Mouse (Mus musculus) heart, embryonic 11.5 days (tissue): ENCODE results near the gene Gch1. TPM values are rescaled to one million over a fixed set of nuclear protein-coding genes. Genes with fewer than 3 reads are reported as not detected.
A peak's percentile ranks its signal among the peaks of the same experiment; 100 is the strongest.

Experiments
- ATAC-seq: fragments of 200-750 bp; cut with Nextera tagmentation; replicated peaks from 2 replicates; pipeline ENCODE4 v1.8.0; 2017; ENCODE audit warnings: moderate library complexity; ENCODE audit not compliant: insufficient number of reproducible peaks, low FRiP score, low TSS enrichment
- H3K27ac ChIP-seq: fragments of 300-500 bp; sonication (generic); 2 replicates; pipeline ENCODE4 v1.5.1; 2014; ENCODE audit warnings: mild to moderate bottlenecking, low read depth, low read length
- H3K27me3 ChIP-seq: fragments of 300-500 bp; sonication (generic); 2 replicates; pipeline ENCODE4 v1.6.1; 2014; ENCODE audit warnings: mild to moderate bottlenecking, low read length, mixed read lengths; ENCODE audit not compliant: control insufficient read depth, insufficient read depth
- H3K36me3 ChIP-seq: fragments of 300-500 bp; sonication (generic); 2 replicates; pipeline ENCODE4 v1.6.1; 2014; ENCODE audit warnings: mild to moderate bottlenecking, low read length, moderate library complexity, mixed read lengths; ENCODE audit not compliant: control insufficient read depth, insufficient read depth
- H3K4me1 ChIP-seq: fragments of 300-500 bp; sonication (generic); 2 replicates; pipeline ENCODE4 v1.6.1; 2014; ENCODE audit warnings: low read length; ENCODE audit not compliant: control insufficient read depth, insufficient read depth
- H3K4me2 ChIP-seq: fragments of 300-500 bp; sonication (generic); 2 replicates; pipeline ENCODE4 v1.6.1; 2014; ENCODE audit warnings: mild to moderate bottlenecking, moderate library complexity
- H3K4me3 ChIP-seq: fragments of 300-500 bp; sonication (generic); 2 replicates; pipeline ENCODE4 v1.5.1; 2014; ENCODE audit warnings: low read depth, low read length
- H3K9ac ChIP-seq: fragments of 300-500 bp; sonication (generic); 2 replicates; pipeline ENCODE4 v1.6.1; 2014; ENCODE audit warnings: mild to moderate bottlenecking, low read depth, low read length, moderate library complexity
- H3K9me3 ChIP-seq: fragments of 300-500 bp; sonication (generic); replicated peaks from 2 replicates; pipeline ENCODE4 v1.6.1; 2016; ENCODE audit warnings: low read length; ENCODE audit not compliant: control insufficient read depth
- WGBS: fragments of 180-500 bp; shearing (Covaris S2); extraction: QIAGEN DNeasy Blood & Tissue Kit; methylation state at CpG from one replicate; pipeline ENCODE4 v1.1.7; 2014; ENCODE audit not compliant: insufficient replicate concordance; 5-methylcytosine and 5-hydroxymethylcytosine counted together
- polyA plus RNA-seq: library from polyadenylated mRNA; unstranded; fragments of >200 nt; fragmentation: Nextera tagmentation; extraction: Ambion mirVana; gene quantifications from 2 replicates; pipeline ENCODE4 v1.2.1, GENCODE M21; 2014

Gch1 gene
- 6.7 and 7.5 TPM in 2 replicates for polyA plus RNA-seq

DNA sequence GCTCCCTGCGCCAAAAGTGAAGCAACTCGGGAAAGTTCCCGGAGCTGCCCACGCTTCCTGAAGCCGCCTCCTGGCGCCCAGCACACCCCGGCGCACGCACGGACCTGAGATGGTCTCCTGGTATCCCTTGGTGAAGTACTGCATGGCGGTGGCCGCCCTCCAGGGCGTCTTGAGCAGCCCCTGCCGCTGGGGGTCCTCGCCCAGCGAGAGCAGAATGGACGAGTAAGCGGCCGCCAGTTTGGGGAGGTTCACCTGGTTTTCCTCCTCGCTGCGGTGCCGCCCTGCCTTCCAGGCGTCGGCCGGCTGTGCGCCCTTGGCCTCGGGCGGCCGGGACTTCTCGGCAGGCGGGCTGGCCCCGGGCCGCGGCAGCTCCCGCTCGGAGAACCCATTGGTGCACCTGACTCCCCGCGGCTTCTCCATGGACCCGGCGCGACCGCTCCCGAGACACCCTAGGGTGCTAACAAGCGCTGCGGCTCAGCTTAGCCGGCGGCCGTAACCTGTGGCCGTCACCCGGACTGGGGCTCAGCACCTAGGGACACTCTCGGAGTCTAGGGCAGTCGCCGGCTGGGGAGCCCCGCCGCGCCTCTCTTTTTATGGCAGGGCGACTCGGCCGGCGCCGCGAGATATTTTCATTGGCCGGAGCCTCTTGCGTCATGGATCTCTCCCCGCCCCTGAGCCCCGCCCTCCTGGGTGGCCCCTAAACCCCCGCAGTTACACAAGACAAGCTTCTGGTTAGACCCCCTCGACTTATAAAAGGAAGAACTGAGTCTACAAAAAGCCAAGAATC lies at the start of gene Gch1:
Gene Gch1, minus strand, starts transcription at position 566 of the 787 bp plus-strand sequence.
- peak within 1 kb of the TSS; percentile 99 for H3K4me2 ChIP-seq
- H3K27me3 ChIP-seq = peaks cover 10% of the 10 kb centered on the region
- peak within 1 kb of the TSS; percentile 79 for H3K9ac ChIP-seq
- under 1% methylated on average over 64 of the region's 68 CpGs for WGBS
- peak within 1 kb of the TSS; percentile 78 for H3K4me3 ChIP-seq
- 0 out of 2 replicates have a peak, but pooled peaks cover 1% of the 10 kb centered on the region for H3K9me3 ChIP-seq
- peaks cover 7% of the 10 kb centered on the region; the same call in 1 of the 2 replicates for H3K4me1 ChIP-seq
- H3K36me3 ChIP-seq = no peaks in the 10 kb centered on the region
- ATAC-seq = peak; percentile 93
- peak within 1 kb of the TSS; percentile 50; the same call in 1 of the 2 replicates for H3K27ac ChIP-seq

- 80% methylated on average over 4 of the region's 4 CpGs for WGBS
- H3K36me3 ChIP-seq = peaks cover 3% of the 10 kb centered on the region; the same call in 1 of the 2 replicates
- H3K4me2 ChIP-seq = no peak overlapping the region
- peaks cover 14% of the 10 kb centered on the region for H3K4me1 ChIP-seq
- no peak for ATAC-seq
- H3K9me3 ChIP-seq = peaks cover 8% of the 10 kb centered on the region; the same call in 1 of the 2 replicates
- no peaks in the 10 kb centered on the region; the same call in 1 of the 2 replicates for H3K27me3 ChIP-seq
- no peak overlapping the region for H3K9ac ChIP-seq
- H3K4me3 ChIP-seq = no peak overlapping the region
- H3K27ac ChIP-seq = no peak overlapping the region
Measured at GRCm38 (mm10) chr14:47237286-47237685, 48.1 kb upstream of the Gch1 start.

DNA sequence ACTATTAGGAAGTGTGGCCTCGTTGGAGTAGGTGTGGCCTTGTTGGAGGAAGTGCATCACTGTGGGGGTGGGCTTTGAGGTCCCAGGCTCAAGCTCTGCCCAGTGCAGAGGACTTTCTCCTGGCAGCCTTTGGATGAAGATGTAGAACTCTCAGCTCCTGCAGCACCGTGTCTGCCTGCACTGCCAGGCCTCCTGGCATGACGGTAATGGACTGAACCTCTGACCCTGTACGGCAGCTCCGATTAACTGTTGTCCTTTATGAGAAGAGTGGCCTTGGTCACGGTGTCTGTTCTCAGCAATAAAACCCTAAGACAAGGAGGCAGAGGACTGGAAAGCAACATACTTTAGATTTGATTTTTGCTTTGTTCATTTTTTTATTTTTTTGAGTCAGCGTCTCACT lies 47.3 kb upstream of the Gch1 start:
- H3K36me3 ChIP-seq = peaks cover 3% of the 10 kb centered on the region; the same call in 1 of the 2 replicates
- H3K27me3 ChIP-seq = no peaks in the 10 kb centered on the region; the same call in 1 of the 2 replicates
- WGBS = 92% methylated on average over 7 of the region's 7 CpGs
- no peak overlapping the region for H3K9ac ChIP-seq
- no peak overlapping the region for H3K4me3 ChIP-seq
- peaks cover 13% of the 10 kb centered on the region for H3K4me1 ChIP-seq
- no peak overlapping the region for H3K27ac ChIP-seq
- no peak for ATAC-seq
- peaks cover 8% of the 10 kb centered on the region; the same call in 1 of the 2 replicates for H3K9me3 ChIP-seq
- H3K4me2 ChIP-seq = no peak overlapping the region

DNA sequence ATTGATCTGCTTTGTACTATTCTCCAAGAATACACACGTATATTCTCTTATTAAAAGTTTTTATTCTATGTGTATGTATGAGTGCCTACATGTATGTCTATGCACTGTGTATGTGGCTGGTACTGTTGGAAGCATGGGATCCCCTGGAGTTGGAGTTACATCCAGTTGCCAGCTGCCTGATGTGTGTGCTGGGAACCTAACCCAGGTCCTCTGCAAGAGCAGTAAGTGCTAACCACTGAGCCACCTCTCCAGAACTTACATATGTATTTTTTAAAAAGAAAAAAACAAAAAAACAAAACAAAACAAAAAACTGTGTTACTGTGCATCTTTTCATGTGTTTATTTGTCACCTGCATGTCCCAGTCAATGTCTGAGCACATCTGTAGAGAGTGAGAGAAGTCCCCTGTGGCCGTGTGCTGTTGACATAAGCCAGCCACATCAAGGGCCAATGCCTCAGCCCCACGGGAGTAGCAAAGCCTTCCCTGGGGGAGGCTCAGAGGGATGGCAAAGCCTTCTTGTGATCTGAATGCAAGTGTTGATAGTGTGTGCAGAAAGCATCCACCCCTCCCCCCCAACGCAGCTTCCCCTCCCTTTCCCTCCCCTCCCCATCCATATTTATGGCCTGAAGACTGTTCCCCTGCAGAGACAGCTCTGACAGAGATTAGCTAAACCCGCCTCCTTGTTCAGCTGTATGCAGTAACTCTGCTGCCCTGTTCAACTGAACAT lies 45.5 kb upstream of the Gch1 start:
- Histone ChIP-seq H3K27ac (no peak overlapping the region), H3K36me3 (no peaks in the 10 kb centered on the region), H3K9ac (no peak overlapping the region), H3K27me3 (no peaks in the 10 kb centered on the region; the same call in 1 of the 2 replicates), H3K4me1 (peaks cover 3% of the 10 kb centered on the region; the same call in 1 of the 2 replicates), H3K9me3 (peaks cover 8% of the 10 kb centered on the region; the same call in 1 of the 2 replicates), H3K4me3 (no peak overlapping the region), H3K4me2 (no peak overlapping the region)
- no peak for ATAC-seq
- WGBS = 64% methylated on average over 5 of the region's 5 CpGs

GRCm38 (mm10) chr14:47234032-47234431 lies 44.8 kb upstream of the Gch1 start:
- WGBS = 77% methylated on average over 3 of the region's 3 CpGs
- no peaks in the 10 kb centered on the region for H3K36me3 ChIP-seq
- H3K27me3 ChIP-seq = no peaks in the 10 kb centered on the region; the same call in 1 of the 2 replicates
- H3K4me1 ChIP-seq = peaks cover 3% of the 10 kb centered on the region; the same call in 1 of the 2 replicates
- peaks cover 8% of the 10 kb centered on the region; the same call in 1 of the 2 replicates for H3K9me3 ChIP-seq
- no peak for ATAC-seq
- H3K4me3 ChIP-seq = no peak overlapping the region
- H3K27ac ChIP-seq = no peak overlapping the region
- H3K9ac ChIP-seq = no peak overlapping the region
- H3K4me2 ChIP-seq = no peak overlapping the region

GRCm38 (mm10) chr14:47233602-47234001 lies 44.4 kb upstream of the Gch1 start:
- H3K9ac ChIP-seq = no peak overlapping the region
- H3K27me3 ChIP-seq = no peaks in the 10 kb centered on the region; the same call in 1 of the 2 replicates
- no peak overlapping the region for H3K4me3 ChIP-seq
- 23% methylated on average over 2 of the region's 2 CpGs for WGBS
- H3K9me3 ChIP-seq = peaks cover 8% of the 10 kb centered on the region; the same call in 1 of the 2 replicates
- no peak overlapping the region for H3K27ac ChIP-seq
- H3K4me2 ChIP-seq = no peak overlapping the region
- H3K36me3 ChIP-seq = no peaks in the 10 kb centered on the region
- H3K4me1 ChIP-seq = peaks cover 3% of the 10 kb centered on the region; the same call in 1 of the 2 replicates
- peak; percentile 68 for ATAC-seq

DNA sequence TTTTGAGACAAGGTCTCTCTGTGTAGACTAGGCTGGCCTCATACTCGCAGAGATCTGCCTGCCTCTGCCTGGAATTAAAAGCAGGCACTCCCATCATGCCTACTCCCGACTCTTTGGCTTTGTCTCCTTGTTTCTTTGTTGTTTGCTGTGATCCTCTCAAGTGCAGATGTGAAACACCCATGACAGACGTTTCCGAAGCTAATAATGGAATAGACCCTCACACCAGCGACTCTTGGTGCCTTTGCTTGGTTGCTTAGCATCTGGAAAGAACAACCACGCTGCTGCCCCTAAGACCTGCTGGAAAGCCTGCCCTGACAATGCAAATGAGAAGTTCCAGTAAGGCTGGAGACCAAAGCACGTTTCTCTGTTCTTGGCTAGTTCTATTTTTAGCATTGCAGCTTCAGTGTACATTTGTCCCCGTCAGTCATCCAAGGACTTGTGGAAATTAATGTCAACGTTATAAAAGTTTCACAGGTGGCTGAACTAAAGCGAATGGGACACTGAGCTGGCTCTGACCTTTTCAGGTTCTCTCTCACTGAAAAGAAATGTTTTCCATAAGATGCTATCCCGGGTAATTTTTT lies 40.7 kb upstream of the Gch1 start:
- Histone ChIP-seq H3K36me3 (no peaks in the 10 kb centered on the region), H3K27me3 (no peaks in the 10 kb centered on the region), H3K9ac (no peak overlapping the region), H3K4me2 (no peak overlapping the region), H3K4me1 (peaks cover 3% of the 10 kb centered on the region; the same call in 1 of the 2 replicates), H3K27ac (no peak overlapping the region), H3K9me3 (no peaks in the 10 kb centered on the region), H3K4me3 (no peak overlapping the region)
- 58% methylated on average over 11 of the region's 11 CpGs for WGBS
- ATAC-seq = no peak

GRCm38 (mm10) chr14:47225931-47226330 lies 36.7 kb upstream of the Gch1 start:
- Histone ChIP-seq H3K36me3 (no peaks in the 10 kb centered on the region), H3K4me1 (no peaks in the 10 kb centered on the region), H3K27ac (no peak overlapping the region), H3K9ac (no peak overlapping the region), H3K27me3 (no peaks in the 10 kb centered on the region), H3K9me3 (no peaks in the 10 kb centered on the region), H3K4me3 (no peak overlapping the region), H3K4me2 (no peak overlapping the region)
- ATAC-seq = no peak
- 83% methylated on average over 8 of the region's 8 CpGs for WGBS
